Mouse (Mus musculus): ENCODE measurements around the gene Pirb.
"Not testable (repeated sequence)": the region's sequence is repeated elsewhere in the genome, so short reads cannot be mapped to it uniquely, and the experiment has no call there.

Gene Pirb

DNA sequence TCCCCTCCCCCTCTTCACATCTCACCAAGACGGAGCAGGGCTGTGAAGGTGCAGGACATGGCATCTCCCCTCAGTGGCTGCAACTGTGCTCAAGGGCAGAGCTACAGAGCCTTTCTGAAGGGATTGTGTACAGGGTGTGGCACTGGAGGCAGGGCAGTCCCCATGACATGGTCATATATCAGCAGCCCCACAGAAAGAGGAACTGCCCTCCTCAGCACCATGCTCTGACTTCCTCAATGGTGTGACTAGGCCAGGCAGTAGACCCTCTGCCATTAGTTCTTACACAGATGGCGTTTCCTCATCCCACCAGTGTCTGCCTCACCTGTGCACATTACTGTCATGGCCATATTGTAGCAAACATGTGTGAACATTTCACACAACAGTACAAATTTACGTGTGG, at the start of gene Pirb:
Gene Pirb, minus strand, starts transcription at position 124 of the 400 bp plus-strand sequence.
- DNase-seq (ENCODE audit: low read depth): not testable (repeated sequence)

DNA sequence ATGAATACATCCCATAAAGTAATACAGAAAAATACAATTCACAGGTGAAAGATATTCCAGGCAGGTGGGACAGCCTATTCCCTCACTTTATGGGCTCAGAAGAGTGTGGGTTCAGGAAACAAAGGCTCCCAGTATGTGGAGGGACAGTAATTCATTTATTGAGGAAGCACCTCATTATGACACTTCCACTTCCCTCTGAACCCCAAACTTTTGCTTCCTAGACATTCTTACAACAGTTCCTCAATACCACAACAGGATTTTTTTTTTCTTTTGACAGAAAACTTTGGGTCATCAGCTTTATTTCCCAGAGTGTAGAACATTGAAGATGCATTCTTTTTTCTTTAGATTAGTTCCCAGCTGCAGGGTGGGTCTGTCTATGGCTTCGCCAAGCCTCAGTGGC, 12.5 kb upstream of the Pirb start:
- not testable (repeated sequence) for DNase-seq (ENCODE audit: low read depth)

DNA sequence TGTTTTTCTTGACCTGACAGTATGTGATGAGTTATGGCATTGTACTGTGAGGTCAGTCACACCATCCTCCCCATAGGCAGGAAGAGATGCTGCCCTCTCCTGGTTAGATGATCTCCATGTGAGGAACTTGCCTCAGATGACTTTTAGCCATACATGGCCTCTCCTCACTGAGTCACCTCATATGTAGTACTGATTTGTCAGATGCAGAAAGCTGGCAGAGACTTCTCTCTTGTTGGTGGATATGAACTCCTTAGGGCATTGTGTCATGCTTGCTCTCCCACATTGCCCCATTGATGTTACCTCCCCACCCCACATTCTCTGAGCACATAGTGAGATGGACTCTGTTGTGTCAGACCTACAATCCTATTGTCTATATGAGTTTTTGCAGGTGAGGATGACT, 5.3 kb upstream of the Pirb start:
- DNase-seq (ENCODE audit: low read depth): not testable (repeated sequence)

DNA sequence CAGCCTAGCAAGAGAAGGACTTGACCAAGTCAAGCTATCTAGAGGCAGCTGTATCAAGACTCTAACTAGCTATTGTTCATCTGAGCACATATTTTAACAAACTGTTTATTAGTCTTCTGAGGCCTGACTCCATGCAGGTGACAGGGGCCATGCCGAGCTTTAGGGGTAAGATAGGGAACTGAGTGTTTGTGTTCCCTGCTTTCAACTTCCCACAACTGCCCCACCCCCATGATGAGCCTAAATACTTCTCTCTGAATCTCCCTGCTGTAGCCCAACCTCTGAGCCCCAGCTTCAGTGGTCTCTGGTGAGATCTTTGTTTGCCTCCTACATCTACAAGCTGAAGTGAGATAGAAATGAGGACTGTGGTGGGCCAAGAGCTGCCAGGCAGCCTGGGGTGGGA, 4.9 kb downstream of the Pirb start:
- DNase-seq (ENCODE audit: low read depth): no peak

DNA sequence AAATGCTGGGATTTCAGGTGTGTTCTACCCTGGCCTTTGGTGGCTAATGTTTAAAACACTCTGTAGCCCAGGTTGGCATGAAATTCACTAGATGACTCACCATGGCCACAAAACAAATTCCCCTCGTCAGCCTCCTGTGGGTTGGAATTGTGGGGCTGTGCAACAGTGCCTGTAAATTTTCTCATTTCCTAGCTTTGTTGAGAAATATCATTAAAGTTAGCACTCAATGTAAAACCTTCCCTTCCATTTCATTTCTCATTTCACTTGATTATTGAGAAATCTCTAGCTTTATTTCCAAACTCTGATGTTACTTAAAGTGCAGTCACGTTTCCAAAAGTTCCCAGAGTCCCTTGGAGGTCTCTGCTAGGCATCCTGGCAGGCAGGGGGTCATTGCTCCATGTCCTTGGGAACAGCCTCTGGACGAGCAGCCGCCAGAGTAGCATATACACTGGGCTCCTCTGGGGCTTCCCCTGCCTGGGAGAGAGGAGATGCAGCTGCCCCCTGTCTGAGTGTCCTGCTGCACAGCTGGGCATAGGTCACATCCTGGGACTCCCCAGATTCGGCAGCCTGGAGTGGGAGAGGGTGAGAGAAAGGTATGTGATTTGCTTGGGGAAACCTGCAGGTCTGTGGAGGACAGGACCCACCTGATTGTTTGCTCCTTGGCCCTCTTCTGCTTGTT, 7.8 kb downstream of the Pirb start:
- DNase-seq (ENCODE audit: low read depth): no peak

DNA sequence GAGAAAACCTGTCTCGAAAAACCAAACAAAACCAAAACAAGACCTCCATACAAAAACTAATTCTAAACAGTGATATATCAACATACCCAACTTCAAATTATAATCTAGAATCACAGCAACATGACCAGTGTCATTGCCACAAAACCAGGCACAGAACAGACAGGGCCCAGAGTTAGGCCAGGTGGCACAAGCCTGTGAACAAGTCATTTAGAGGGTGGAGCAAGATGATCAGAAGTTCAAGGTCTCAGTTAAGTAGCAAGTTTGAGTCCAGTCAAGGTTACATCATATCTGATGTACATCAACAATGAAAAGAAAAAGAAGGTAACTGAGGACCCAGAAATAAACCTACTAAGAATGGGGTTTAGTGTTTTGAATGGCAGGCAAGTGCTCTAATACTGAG, 11.2 kb downstream of the Pirb start:
- no peak for DNase-seq (ENCODE audit: low read depth)

DNA sequence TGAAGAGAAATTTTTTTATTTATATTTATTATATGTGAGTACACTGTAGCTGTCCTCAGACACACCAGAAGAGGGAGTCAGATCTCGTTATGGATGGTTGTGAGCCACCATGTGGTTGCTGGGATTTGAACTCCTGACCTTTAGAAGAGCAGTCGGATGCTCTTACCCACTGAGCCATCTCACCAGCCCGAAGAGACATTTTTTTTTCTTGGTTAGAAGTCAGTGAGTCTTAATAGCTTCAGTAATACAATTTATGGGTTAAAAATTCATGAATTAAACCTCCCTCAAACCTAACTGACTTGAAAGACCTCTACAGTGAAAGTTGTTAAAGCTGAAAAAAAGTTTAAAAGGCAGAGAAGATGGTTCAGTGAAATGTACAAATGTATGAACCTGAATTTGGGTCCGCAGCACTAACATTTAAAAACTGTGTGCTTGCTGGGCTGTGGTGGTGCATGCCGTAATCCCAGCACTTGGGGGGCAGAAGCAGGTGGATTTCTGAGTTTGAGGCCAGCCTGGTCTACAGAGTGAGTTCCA, 11.7 kb downstream of the Pirb start:
- DNase-seq (ENCODE audit: low read depth): not testable (repeated sequence)

DNA sequence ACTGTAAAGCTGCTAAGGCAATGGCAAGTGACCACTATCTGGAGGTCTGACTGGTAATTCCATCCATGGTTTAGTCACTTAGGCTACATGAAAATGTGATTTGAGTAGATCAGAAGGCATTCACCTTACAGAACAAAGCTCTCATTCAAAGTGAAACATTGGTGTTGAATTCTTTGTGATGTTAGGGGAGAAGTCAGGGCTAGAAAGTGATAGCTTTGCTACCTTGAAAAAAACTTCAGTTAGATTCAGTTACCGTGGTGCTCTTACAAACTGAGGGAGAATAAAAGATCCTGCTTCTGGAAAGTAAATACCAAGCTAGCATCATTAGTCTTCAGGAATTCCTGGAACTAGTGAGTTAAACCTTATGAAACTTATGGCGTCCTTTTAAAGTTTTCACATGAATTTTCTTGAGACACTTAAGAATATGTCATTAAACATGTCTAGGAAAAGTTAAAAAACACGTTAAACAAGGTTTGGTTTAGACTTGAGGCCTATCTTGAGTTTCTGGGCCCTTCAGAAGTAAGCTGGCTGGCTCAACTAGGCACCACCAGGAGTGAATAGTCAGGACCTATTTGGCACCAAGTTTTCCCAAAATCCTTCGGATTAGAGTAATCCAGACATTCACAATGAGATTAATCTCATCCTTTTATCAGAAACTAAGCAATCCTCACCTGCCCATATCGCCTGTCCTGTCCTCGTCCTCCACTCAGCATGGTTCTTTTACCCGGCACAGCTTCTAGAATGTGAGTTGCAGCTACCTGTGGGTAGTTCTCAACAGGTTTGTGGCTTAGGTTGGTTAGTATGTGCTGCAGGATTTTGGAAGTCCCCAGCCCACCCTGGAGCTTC, 12.4 kb downstream of the Pirb start:
- DNase-seq (ENCODE audit: low read depth): peak; percentile 34

DNA sequence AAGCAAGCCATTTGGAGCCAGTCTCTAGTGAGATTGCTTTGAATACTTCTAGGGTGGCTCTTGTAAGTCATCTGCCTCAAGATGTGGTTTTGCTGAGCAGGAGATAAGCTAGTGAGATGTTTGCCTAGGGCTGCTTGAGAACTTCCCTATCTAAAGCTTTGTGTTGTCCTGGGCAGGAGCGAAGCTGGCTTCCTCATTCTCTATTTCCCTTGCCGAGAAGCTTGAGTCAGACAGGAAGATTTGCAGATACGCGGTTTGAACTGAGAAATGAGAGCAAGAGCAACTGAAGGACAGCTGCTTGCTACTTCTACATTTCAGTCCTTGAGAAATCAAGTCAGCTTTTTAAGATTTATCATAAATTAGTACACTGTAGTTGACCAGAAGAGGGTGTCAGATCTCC, 13.2 kb downstream of the Pirb start:
- peak; percentile 51 for DNase-seq (ENCODE audit: low read depth)

DNA sequence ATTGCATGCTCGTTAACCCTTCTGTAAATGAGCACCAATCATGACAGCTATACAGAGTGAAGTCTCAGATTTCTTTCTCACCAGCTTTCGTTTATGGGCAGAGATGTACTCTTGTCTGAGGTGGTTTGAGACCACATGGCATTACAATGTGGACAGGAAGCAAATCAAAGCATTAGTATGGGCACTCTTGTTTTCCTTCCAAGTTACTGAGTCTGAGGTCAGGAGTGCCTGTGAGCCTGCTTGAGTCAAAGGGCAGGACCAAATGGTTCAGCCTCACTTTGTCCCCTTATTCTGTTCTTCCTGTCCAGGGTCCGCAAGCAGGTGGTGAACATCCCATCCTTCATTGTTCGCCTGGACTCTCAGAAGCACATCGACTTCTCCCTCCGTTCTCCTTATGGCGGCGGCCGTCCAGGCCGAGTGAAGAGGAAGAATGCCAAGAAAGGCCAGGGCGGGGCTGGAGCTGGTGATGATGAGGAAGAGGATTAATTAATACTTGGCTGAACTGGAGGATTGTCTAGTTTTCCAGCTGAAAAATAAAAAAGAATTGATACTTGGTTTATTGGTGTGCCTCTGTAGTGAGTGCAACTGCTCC, 13.8 kb downstream of the Pirb start:
- DNase-seq (ENCODE audit: low read depth): peak; percentile 36

DNA sequence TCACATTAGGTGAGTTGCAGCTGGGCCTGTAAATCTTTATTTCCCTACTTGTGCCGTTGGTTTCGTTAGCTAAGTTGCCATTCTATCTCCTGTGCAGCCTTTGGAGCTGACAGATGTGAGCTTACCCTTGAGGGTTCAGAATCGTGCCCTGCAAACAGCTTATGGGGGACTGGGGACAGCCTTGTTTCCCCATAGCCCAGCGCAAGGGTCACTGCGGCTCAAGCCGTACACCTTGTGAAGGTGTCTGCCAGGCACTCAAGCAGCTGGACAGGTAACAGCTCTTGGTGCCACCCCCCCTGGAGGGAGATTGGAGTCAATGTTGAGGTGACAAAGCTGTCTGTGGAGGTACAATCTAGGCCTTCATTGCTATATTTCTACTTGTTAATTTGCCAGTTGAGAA, 14.3 kb downstream of the Pirb start:
- DNase-seq (ENCODE audit: low read depth): no peak

DNA sequence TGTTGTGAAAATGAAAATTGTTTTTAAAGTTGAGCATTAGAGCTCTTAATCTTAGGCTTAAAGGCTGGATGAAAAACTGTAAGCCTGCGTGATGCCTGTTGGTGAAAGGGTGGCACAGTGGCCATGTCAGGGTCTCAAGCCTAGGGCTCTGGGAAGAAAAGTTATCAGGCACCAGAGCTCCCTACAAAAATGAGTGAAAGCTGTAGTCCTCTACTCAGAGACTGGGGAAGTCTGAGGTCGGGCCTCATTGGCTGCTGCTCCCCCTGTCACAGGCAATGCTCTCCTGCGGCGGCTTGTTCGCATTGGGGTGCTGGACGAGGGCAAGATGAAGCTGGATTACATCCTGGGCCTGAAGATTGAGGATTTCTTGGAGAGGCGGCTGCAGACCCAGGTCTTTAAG, 14.7 kb downstream of the Pirb start:
- DNase-seq (ENCODE audit: low read depth): not testable (repeated sequence)

DNA sequence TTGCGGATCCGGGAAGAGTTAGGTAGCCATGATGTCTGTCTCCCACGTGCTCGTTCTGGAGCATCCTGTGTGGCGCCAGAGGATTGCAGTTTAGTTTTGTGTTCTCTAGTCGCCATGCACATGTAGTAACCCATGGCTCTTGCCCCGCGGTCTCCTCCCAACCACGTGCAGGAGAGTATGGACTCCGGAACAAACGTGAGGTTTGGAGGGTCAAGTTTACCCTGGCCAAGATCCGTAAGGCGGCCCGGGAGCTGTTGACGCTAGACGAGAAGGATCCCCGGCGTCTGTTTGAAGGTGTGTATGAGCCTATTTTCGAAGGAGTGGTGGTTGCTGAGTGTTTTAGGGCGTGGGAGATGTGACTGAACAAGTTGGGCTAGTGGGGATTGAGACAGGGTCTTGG, 15.7 kb downstream of the Pirb start:
- no peak for DNase-seq (ENCODE audit: low read depth)

DNA sequence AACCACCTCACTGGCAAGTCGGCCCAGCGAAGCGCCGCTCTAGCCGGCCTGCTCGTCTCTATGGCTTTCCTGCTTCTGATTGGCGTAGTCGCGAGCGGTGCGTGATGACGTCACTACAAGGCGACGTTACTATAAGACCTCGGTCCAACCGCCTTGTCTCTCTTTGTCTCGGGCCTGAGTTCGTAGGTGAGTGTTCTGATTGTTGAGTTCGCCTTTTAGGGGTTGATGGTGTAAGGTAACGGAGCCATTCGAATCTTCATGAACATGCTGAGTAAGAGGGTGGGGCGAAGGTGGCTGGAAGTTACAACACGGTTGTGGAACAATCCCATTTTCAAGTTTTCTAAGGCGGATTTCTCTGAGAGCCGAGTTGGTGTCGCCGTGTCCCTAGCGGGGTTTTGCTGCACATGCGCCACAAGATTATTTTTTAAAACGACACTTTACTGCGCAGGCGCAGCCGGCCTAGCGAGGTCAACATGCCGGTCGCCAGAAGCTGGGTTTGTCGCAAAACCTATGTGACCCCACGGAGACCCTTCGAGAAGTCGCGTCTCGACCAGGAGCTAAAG, 16.2 kb downstream of the Pirb start, which contains the start of gene Rps9:
Gene Rps9, plus strand, starts transcription at position 115 of the 563 bp plus-strand sequence.
- peak; percentile 99 for DNase-seq (ENCODE audit: low read depth)

DNA sequence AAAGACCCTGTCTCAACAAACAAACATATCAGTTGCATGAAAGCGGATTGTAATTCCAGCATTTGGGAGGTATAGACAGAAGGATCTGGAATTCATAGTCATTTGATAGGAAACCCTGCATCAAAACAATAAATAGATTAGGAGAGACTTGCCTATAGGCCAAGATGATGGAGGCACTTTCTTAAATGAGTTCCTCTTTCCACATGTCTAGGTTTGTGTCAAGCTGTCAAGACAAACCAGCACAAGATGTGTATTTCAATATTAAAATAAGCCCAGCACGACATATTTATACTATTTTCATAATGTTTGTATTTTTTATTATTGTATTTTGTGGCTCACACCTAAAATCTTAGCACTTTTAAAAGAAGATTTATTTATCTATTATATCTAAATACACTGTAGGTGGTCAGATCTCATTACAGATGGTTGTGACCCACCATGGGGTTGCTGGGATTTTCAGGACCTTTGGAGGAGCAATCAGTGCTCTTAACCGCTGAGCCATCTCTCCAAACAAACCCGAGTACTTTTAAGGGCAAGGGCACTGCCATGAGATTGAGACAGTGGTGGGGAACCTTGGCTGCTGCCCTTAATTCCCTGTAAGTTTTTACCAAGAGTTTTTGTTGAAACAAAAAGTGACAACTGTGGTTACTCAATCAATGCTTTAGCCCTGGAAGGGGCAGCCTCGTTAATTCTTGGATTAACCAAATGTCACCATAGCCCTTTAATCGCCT, 16.9 kb downstream of the Pirb start:
- DNase-seq (ENCODE audit: low read depth): no peak

DNA sequence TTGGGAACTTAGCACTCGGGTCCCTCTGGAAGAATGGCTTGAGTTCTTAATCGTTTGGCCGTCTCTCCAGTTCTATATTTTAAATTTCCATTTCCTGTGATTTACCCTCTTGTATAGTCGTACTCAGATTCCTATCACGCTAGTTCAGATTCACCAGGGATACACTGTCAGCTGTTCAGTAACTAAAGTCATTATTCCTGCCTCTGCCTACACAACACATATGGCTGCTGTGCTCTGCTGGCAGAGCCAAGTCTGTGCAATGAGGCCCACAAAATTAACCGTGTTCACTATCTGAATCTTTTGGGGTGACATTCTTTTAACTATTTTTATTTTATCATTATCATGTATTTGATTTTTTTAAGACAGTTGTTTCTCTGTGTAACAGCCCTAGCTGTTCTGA, 21.7 kb downstream of the Pirb start:
- DNase-seq (ENCODE audit: low read depth): no peak

DNA sequence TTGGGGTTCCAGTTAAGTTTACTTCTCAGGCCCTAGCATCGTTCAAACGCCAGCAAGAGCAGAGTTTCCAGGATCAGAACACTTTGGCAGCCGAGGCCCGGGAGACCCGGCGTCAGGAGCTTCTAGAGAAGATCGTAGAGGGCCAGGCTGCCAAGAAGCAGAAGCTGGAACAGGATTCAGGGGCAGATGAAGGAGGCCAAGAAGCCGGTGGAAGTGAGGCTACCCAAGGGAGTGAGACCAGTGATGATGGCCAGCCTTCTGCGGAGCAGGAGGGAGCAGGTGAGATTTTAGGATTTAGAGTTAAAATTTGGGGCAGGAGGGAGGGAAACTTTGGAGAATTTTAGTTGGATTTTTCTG, 25.3 kb downstream of the Pirb start:
- DNase-seq (ENCODE audit: low read depth): not testable (repeated sequence)

DNA sequence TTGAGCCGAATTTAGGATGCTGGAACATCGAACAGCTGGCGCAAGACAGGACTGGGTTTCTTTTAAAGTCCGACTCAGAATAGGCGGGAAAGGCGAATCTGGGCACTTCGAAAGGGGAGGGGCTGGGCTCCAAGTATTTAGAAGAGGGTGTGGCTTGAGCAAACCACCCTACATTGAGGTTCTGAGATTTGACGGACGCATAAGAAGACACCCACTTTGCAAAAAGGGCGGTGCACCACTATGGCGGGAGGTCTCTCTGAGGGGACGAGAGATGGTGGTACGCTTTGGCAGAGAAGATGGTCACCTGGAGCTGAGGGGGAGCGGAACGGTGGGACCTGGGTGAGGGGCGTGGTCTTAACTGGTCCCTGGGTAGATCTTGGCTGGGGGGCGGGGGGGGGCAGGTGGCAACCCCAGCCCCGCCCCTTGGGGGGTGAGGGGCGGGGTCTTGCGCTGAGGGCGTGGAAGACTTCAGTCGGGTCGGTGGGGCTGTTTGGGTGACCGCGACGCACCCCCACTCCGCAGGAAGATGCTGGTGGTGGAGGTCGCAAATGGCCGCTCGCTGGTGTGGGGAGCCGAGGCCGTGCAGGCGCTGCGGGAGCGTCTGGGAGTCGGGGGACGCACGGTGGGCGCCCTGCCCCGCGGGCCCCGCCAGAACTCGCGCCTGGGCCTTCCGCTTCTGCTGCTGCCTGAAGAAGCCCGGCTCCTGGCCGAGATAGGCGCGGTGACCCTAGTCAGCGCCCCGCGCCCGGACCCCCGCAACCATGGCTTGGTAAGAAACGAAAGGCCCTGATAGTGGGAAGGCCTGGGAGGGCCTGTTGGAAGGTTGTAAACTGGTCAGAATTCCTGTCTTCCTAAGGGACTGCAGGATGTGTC, 25.9 kb downstream of the Pirb start:
- peak; percentile 89 for DNase-seq (ENCODE audit: low read depth)

DNA sequence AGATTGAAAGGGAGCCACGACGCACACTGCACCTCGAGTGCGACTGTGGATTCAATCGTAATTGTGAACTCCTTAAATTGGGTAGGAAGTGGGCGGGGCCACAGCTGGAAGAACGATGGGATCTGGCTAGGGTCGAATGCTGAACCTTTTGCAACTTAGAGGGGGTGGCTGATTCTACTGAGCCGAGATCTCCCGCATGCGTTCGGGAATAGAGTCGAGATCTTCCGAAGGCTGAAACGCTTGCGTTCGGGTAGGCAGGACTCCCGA, 26.4 kb downstream of the Pirb start:
- DNase-seq (ENCODE audit: low read depth): no peak

DNA sequence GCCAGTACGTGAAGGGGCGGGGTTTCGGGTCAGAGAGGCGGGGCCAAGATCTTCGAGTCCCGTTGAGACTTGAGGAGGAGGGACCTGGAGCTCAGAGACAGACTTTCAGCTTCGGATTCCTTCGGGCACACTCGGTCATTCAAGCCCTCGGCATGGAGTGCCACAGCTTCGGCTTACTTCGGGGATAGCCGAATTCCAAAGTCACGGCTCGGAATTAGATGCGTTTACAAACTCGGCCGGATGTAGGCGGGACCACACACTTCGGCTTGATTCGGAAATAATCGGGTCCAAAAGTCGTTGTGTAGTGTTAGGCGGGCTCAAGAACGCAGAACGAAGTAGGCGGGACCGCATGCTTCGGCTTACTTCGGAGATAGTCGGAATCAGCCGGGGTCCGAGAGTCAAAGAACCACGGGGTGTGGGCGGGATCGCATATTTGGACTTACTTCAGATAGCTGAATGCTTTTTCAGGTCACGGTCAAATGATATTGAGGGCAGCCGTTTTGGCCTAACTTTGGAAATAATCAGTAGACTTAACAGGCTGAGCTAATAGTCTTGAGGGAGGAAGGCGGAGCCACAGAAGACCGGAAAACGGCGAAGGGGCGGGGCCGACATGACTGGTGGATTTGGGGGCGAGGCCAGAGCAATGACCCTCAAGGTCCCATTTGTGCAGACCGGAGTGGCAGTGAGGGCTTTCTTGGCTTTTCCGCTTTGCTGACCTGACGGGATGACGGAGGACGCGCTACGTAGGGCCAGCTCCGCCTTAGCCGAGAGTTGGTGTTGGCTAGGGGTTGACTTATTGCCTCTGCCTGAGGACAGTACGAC, 27.0 kb downstream of the Pirb start, which contains the start of gene Mboat7:
Gene Mboat7, minus strand, starts transcription at position 537 of the 822 bp plus-strand sequence.
- peak; percentile 99 for DNase-seq (ENCODE audit: low read depth)
